Mouse (Mus musculus): Measurements from ENCODE around the gene Fnbp1. TPM values are rescaled to one million over a fixed set of nuclear protein-coding genes. Genes with fewer than 3 reads are reported as not detected.

Gene Fnbp1
- polyA plus RNA-seq, 1 experiment from 2014 or later: 15.7 TPM

DNA sequence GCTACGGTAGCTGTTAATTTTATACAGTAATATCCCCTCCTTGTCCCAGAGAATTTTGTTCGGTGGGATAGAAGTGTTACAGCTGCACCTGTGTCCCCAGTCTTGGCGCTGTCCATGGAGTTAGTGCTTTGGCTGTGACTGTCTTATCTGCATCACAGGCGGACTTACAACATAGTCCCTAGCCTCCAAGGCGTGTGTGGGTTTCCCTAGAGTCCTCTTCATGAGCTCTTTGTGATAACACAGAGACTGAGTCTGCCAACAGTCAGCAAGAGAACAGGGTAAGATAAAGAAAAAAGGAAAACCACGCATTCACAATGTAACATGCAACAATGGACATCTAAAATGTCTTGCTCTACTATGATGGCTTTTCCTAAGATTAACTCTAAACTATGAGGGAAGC is 93.8 kb downstream of the Fnbp1 start:
- Histone ChIP-seq H3K9me3 (ENCODE audit: control insufficient read depth, low read length) (no peaks in the 10 kb centered on the region), H3K4me2 (replicated peaks; ENCODE audit: low read depth) (no peak overlapping the region), H3K27me3 (ENCODE audit: control insufficient read depth, insufficient read depth, low read length) (no peaks in the 10 kb centered on the region), H3K27ac (replicated peaks) (no peak overlapping the region), H3K36me3 (ENCODE audit: control insufficient read depth, insufficient read depth, low read length) (peaks cover 20% of the 10 kb centered on the region), H3K4me3 (ENCODE audit: low read depth, low read length) (no peak overlapping the region), H3K4me1 (replicated peaks; ENCODE audit: control insufficient read depth, insufficient read depth) (no peaks in the 10 kb centered on the region), H3K9ac (ENCODE audit: low read length) (no peak overlapping the region)
- DNase-seq (ENCODE audit: low spot score) (no peak), ATAC-seq (ENCODE audit: low FRiP score, low TSS enrichment) (no peak)
- WGBS: 90% methylated on average over 6 of the region's 6 CpGs
- TF ChIP-seq CTCF (IDR thresholded peaks at IDR 0.05; ENCODE audit: low read depth): no peak
- TF ChIP-seq EP300 (optimal IDR thresholded peaks at IDR 0.05): no peak

DNA sequence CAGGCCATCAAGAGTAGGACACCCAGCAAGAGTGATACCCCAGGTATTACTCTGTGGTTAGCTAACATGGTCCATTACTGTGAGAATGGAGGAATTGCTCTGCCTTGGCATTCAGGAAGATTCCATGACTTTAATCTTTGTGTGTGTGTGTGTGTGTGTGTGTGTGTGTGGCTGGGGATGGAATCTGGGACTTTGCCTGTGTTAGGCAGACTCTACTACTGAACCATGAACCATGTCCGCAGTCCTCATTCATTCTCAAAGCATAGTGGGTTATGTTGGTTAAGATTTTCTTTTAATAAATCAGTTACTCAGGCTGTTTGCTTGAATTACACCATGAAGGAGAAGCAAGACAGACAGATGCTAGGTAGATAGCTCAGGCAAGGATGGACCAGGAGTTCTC is 98.0 kb downstream of the Fnbp1 start:
- Histone ChIP-seq H3K36me3 (ENCODE audit: control insufficient read depth, insufficient read depth, low read length) (peaks cover 14% of the 10 kb centered on the region), H3K4me1 (replicated peaks; ENCODE audit: control insufficient read depth, insufficient read depth) (no peaks in the 10 kb centered on the region), H3K27me3 (ENCODE audit: control insufficient read depth, insufficient read depth, low read length) (no peaks in the 10 kb centered on the region), H3K9ac (ENCODE audit: low read length) (no peak overlapping the region), H3K4me3 (ENCODE audit: low read depth, low read length) (no peak overlapping the region), H3K27ac (replicated peaks) (no peak overlapping the region), H3K9me3 (ENCODE audit: control insufficient read depth, low read length) (no peaks in the 10 kb centered on the region), H3K4me2 (replicated peaks; ENCODE audit: low read depth) (no peak overlapping the region)
- 95% methylated on average over 1 of the region's 1 CpGs for WGBS
- DNase-seq (ENCODE audit: low spot score) (no peak), ATAC-seq (ENCODE audit: low FRiP score, low TSS enrichment) (no peak)
- TF ChIP-seq CTCF (IDR thresholded peaks at IDR 0.05; ENCODE audit: low read depth): no peak
- no peak for TF ChIP-seq EP300 (optimal IDR thresholded peaks at IDR 0.05)

DNA sequence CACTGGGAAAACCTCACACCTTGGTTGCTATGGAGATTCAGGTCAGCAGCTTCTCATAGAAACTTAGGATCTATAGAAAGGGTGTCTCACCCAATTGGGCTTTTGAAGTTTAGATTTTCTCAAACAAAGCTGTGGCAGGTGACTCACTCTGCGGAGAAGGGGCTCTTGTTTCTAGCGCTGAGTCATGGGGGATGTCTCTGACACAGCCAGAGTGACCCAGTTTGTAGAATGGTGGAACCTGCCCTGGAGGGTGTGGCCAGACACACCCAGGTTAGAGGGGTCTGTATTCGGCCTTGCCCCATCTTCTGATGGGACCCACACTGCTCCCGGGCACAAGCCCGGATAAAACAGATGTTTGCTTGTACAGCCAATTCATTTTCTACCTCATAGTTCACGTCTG is 98.9 kb downstream of the Fnbp1 start:
- no peak for DNase-seq (ENCODE audit: low spot score)
- H3K9ac ChIP-seq (ENCODE audit: low read length): no peak overlapping the region
- no peak overlapping the region for H3K4me3 ChIP-seq (ENCODE audit: low read depth, low read length)
- no peaks in the 10 kb centered on the region for H3K4me1 ChIP-seq (replicated peaks; ENCODE audit: control insufficient read depth, insufficient read depth)
- no peak overlapping the region for H3K4me2 ChIP-seq (replicated peaks; ENCODE audit: low read depth)
- H3K9me3 ChIP-seq (ENCODE audit: control insufficient read depth, low read length): no peaks in the 10 kb centered on the region
- peak; percentile 70 for ATAC-seq (ENCODE audit: low FRiP score, low TSS enrichment)
- no peaks in the 10 kb centered on the region for H3K27me3 ChIP-seq (ENCODE audit: control insufficient read depth, insufficient read depth, low read length)
- peaks cover 11% of the 10 kb centered on the region for H3K36me3 ChIP-seq (ENCODE audit: control insufficient read depth, insufficient read depth, low read length)
- WGBS: 64% methylated on average over 6 of the region's 6 CpGs
- TF ChIP-seq CTCF (IDR thresholded peaks at IDR 0.05; ENCODE audit: low read depth): no peak
- peak; percentile 20 for TF ChIP-seq EP300 (optimal IDR thresholded peaks at IDR 0.05)
- H3K27ac ChIP-seq (replicated peaks): peak overlapping the region; percentile 67

DNA sequence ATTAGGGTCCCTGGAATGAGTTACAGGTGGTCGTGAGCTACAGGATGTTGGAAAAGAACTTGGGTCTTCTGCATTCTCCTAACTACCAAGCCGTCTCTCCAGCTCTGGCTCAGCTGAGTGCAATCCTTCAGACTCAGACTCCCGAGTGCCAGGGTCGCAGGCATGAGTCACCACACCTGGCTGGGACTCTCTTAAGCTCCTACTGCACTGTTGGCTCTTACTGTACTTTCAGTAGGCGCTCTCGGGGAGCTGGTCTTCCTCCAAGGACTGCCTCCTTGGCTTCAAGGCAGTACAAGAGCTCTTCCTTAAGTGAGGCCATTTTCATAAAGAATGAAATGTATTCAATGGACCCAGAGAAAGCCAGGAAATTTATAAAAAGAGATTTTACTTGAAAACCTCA is 100.4 kb downstream of the Fnbp1 start:
- TF ChIP-seq CTCF (IDR thresholded peaks at IDR 0.05; ENCODE audit: low read depth): no peak
- no peak for TF ChIP-seq EP300 (optimal IDR thresholded peaks at IDR 0.05)
- H3K36me3 ChIP-seq (ENCODE audit: control insufficient read depth, insufficient read depth, low read length): peaks cover 9% of the 10 kb centered on the region
- no peaks in the 10 kb centered on the region for H3K27me3 ChIP-seq (ENCODE audit: control insufficient read depth, insufficient read depth, low read length)
- 55% methylated on average over 6 of the region's 6 CpGs for WGBS
- ATAC-seq (ENCODE audit: low FRiP score, low TSS enrichment) (0 out of 2 replicates have a peak, but pooled peaks have one; percentile 46), DNase-seq (ENCODE audit: low spot score) (peak; percentile 28)
- no peaks in the 10 kb centered on the region for H3K9me3 ChIP-seq (ENCODE audit: control insufficient read depth, low read length)
- peak overlapping the region; percentile 83 for H3K27ac ChIP-seq (replicated peaks)
- H3K9ac ChIP-seq (ENCODE audit: low read length): no peak overlapping the region
- no peaks in the 10 kb centered on the region for H3K4me1 ChIP-seq (replicated peaks; ENCODE audit: control insufficient read depth, insufficient read depth)
- no peak overlapping the region for H3K4me3 ChIP-seq (ENCODE audit: low read depth, low read length)
- H3K4me2 ChIP-seq (replicated peaks; ENCODE audit: low read depth): no peak overlapping the region

DNA sequence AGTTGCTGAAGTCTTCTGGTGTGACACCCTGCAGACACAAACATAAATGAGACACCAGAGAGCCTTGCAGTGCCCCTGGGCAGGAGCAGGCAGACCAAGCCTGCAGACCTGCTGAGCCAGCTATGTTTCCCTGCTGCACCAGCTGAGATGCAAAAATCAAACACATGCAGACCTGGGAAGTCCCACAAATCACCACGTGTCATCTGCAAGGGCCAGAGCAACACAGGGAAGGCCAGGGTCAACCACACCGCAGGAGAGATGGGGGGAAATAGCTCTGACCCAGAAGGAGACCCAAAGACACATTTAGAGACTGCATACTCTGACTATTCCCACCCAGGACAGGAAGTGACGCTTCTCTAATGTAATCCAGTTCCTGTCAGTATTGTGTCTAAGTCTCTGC is 101.3 kb downstream of the Fnbp1 start:
- H3K4me2 ChIP-seq (replicated peaks; ENCODE audit: low read depth): no peak overlapping the region

DNA sequence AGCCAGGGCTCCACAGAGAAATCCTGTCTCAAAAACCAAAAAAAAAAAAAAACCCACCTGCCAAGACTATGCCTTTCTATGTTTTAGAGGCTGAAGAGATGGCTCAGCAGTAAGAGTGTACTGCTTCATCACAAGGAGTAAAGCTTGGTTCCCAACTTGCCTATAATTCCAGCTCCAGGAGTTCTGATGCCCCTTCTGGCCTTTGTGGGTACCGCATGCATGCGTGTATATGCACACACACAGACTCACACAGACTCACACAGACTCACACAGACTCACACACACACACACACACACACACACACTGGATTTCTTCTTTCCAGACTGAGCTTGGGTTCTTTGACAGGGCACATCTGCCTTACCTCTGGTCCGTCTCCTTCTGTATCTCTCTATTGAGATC is 101.8 kb downstream of the Fnbp1 start:
- H3K36me3 ChIP-seq (ENCODE audit: control insufficient read depth, insufficient read depth, low read length): peaks cover 14% of the 10 kb centered on the region
- no peaks in the 10 kb centered on the region for H3K9me3 ChIP-seq (ENCODE audit: control insufficient read depth, low read length)
- no peaks in the 10 kb centered on the region for H3K27me3 ChIP-seq (ENCODE audit: control insufficient read depth, insufficient read depth, low read length)

More for the DNA sequence above, 101.3 kb downstream of the Fnbp1 start:
- 75% methylated on average over 3 of the region's 3 CpGs for WGBS
- ATAC-seq (ENCODE audit: low FRiP score, low TSS enrichment): no peak
- H3K9ac ChIP-seq (ENCODE audit: low read length): no peak overlapping the region
- no peaks in the 10 kb centered on the region for H3K27me3 ChIP-seq (ENCODE audit: control insufficient read depth, insufficient read depth, low read length)
- TF ChIP-seq EP300 (optimal IDR thresholded peaks at IDR 0.05) (no peak), CTCF (IDR thresholded peaks at IDR 0.05; ENCODE audit: low read depth) (no peak)
- peaks cover 14% of the 10 kb centered on the region for H3K36me3 ChIP-seq (ENCODE audit: control insufficient read depth, insufficient read depth, low read length)
- DNase-seq (ENCODE audit: low spot score): no peak
- no peaks in the 10 kb centered on the region for H3K9me3 ChIP-seq (ENCODE audit: control insufficient read depth, low read length)
- H3K4me3 ChIP-seq (ENCODE audit: low read depth, low read length): no peak overlapping the region
- H3K27ac ChIP-seq (replicated peaks): no peak overlapping the region
- H3K4me1 ChIP-seq (replicated peaks; ENCODE audit: control insufficient read depth, insufficient read depth): no peaks in the 10 kb centered on the region

More for the DNA sequence above, 101.8 kb downstream of the Fnbp1 start:
- Histone ChIP-seq H3K4me3 (ENCODE audit: low read depth, low read length) (no peak overlapping the region), H3K27ac (replicated peaks) (no peak overlapping the region), H3K4me1 (replicated peaks; ENCODE audit: control insufficient read depth, insufficient read depth) (no peaks in the 10 kb centered on the region), H3K4me2 (replicated peaks; ENCODE audit: low read depth) (no peak overlapping the region), H3K9ac (ENCODE audit: low read length) (no peak overlapping the region)
- WGBS: 96% methylated on average over 3 of the region's 3 CpGs
- no peak for DNase-seq (ENCODE audit: low spot score)
- TF ChIP-seq EP300 (optimal IDR thresholded peaks at IDR 0.05): no peak
- peak; percentile 36; the same call in 1 of the 2 replicates for TF ChIP-seq CTCF (IDR thresholded peaks at IDR 0.05; ENCODE audit: low read depth)
- ATAC-seq (ENCODE audit: low FRiP score, low TSS enrichment): no peak
